Mouse (Mus musculus) thymus, adult 2 months (tissue): ENCODE measurements around the gene Uqcc2.

Experiments
- CTCF ChIP-seq: fragments of 200-500 bp; IDR thresholded peaks from 2 replicates; pipeline ENCODE4 v1.5.1; 2012; ENCODE audit warnings: mild to moderate bottlenecking, control low read depth, low read length, moderate library complexity, borderline replicate concordance; ENCODE audit not compliant: control insufficient read depth, poor library complexity, insufficient read depth; ENCODE audit errors: extremely low read depth
- POLR2A ChIP-seq: fragments of 200-500 bp; IDR thresholded peaks from 2 replicates; pipeline ENCODE4 v1.6.1; 2012; ENCODE audit warnings: mild to moderate bottlenecking, low read length, control low read depth, moderate library complexity; ENCODE audit not compliant: control insufficient read depth, poor library complexity, insufficient read depth; ENCODE audit errors: extremely low read depth

- no peak for TF ChIP-seq POLR2A
- no peak for TF ChIP-seq CTCF
These were observed 25.5 kb upstream of the Uqcc2 start for GRCm38 (mm10) chr17:27159169-27159568.
